Mouse (Mus musculus): ENCODE measurements around the gene Cdcp1. TPM values are rescaled to one million over a fixed set of nuclear protein-coding genes. Genes with fewer than 3 reads are reported as not detected.

Cdcp1 gene
- total and polyA plus RNA-seq, 2 experiments = 3.1 to 4.0 TPM

- no peak for TF ChIP-seq CTCF (IDR thresholded peaks at IDR 0.05; ENCODE audit: low read depth, low read length)
- no peak for TF ChIP-seq POLR2A (IDR thresholded peaks at IDR 0.05; ENCODE audit: extremely low read depth, insufficient read depth, low read length)
- Histone ChIP-seq H3K27ac (replicated peaks; ENCODE audit: insufficient read depth, low read depth, low read length) (no peak overlapping the region), H3K4me1 (ENCODE audit: control insufficient read depth, insufficient read depth, low read length) (peaks cover 5% of the 10 kb centered on the region), H3K9ac (ENCODE audit: low read depth, low read length) (no peak overlapping the region), H3K36me3 (ENCODE audit: control insufficient read depth, insufficient read depth, low read length) (peaks cover 45% of the 10 kb centered on the region), H3K27me3 (ENCODE audit: control insufficient read depth, insufficient read depth, low read length) (no peaks in the 10 kb centered on the region), H3K79me2 (ENCODE audit: control insufficient read depth, insufficient read depth, low read length) (no peaks in the 10 kb centered on the region), H3K4me3 (ENCODE audit: insufficient read depth, low read depth, low read length) (no peak overlapping the region)
- 93% methylated on average over 6 of the region's 6 CpGs for WGBS
- no peak for DNase-seq (ENCODE audit: extremely low read depth, low read depth, low spot score)
These were observed 88.2 kb downstream of the Cdcp1 start for GRCm38 (mm10) chr9:123127663-123128062.

- Histone ChIP-seq H3K4me3 (ENCODE audit: insufficient read depth, low read depth, low read length) (no peak overlapping the region), H3K36me3 (ENCODE audit: control insufficient read depth, insufficient read depth, low read length) (peaks cover 38% of the 10 kb centered on the region), H3K9ac (ENCODE audit: low read depth, low read length) (no peak overlapping the region), H3K27ac (replicated peaks; ENCODE audit: insufficient read depth, low read depth, low read length) (peak overlapping the region; percentile 47; the same call in 1 of the 2 replicates), H3K4me1 (ENCODE audit: control insufficient read depth, insufficient read depth, low read length) (peaks cover 5% of the 10 kb centered on the region), H3K27me3 (ENCODE audit: control insufficient read depth, insufficient read depth, low read length) (no peaks in the 10 kb centered on the region), H3K79me2 (ENCODE audit: control insufficient read depth, insufficient read depth, low read length) (no peaks in the 10 kb centered on the region)
- no peak for TF ChIP-seq CTCF (IDR thresholded peaks at IDR 0.05; ENCODE audit: low read depth, low read length)
- TF ChIP-seq POLR2A (IDR thresholded peaks at IDR 0.05; ENCODE audit: extremely low read depth, insufficient read depth, low read length) = no peak
- peak; percentile 24 for DNase-seq (ENCODE audit: extremely low read depth, low read depth, low spot score)
- WGBS = 86% methylated on average over 2 of the region's 2 CpGs
These were observed 91.3 kb downstream of the Cdcp1 start for GRCm38 (mm10) chr9:123124413-123124981.

GRCm38 (mm10) chr9:123123571-123124412, 92.0 kb downstream of the Cdcp1 start:
- 83% methylated on average over 6 of the region's 6 CpGs for WGBS
- peak; percentile 89 for DNase-seq (ENCODE audit: extremely low read depth, low read depth, low spot score)
- peaks cover 5% of the 10 kb centered on the region for H3K4me1 ChIP-seq (ENCODE audit: control insufficient read depth, insufficient read depth, low read length)
- H3K27ac ChIP-seq (replicated peaks; ENCODE audit: insufficient read depth, low read depth, low read length) = peak overlapping the region; percentile 47
- no peaks in the 10 kb centered on the region for H3K79me2 ChIP-seq (ENCODE audit: control insufficient read depth, insufficient read depth, low read length)
- H3K9ac ChIP-seq (ENCODE audit: low read depth, low read length) = no peak overlapping the region
- H3K4me3 ChIP-seq (ENCODE audit: insufficient read depth, low read depth, low read length) = no peak overlapping the region
- no peaks in the 10 kb centered on the region for H3K27me3 ChIP-seq (ENCODE audit: control insufficient read depth, insufficient read depth, low read length)
- H3K36me3 ChIP-seq (ENCODE audit: control insufficient read depth, insufficient read depth, low read length) = peaks cover 40% of the 10 kb centered on the region
- peak; percentile 71 for TF ChIP-seq CTCF (IDR thresholded peaks at IDR 0.05; ENCODE audit: low read depth, low read length)
- no peak for TF ChIP-seq POLR2A (IDR thresholded peaks at IDR 0.05; ENCODE audit: extremely low read depth, insufficient read depth, low read length)

GRCm38 (mm10) chr9:123123017-123123416, 92.8 kb downstream of the Cdcp1 start:
- Histone ChIP-seq H3K4me1 (ENCODE audit: control insufficient read depth, insufficient read depth, low read length) (peaks cover 5% of the 10 kb centered on the region), H3K4me3 (ENCODE audit: insufficient read depth, low read depth, low read length) (no peak overlapping the region), H3K36me3 (ENCODE audit: control insufficient read depth, insufficient read depth, low read length) (peaks cover 36% of the 10 kb centered on the region), H3K27ac (replicated peaks; ENCODE audit: insufficient read depth, low read depth, low read length) (no peak overlapping the region), H3K79me2 (ENCODE audit: control insufficient read depth, insufficient read depth, low read length) (no peaks in the 10 kb centered on the region), H3K27me3 (ENCODE audit: control insufficient read depth, insufficient read depth, low read length) (no peaks in the 10 kb centered on the region), H3K9ac (ENCODE audit: low read depth, low read length) (no peak overlapping the region)
- no peak for TF ChIP-seq CTCF (IDR thresholded peaks at IDR 0.05; ENCODE audit: low read depth, low read length)
- no peak for TF ChIP-seq POLR2A (IDR thresholded peaks at IDR 0.05; ENCODE audit: extremely low read depth, insufficient read depth, low read length)
- WGBS = 89% methylated on average over 3 of the region's 3 CpGs
- DNase-seq (ENCODE audit: extremely low read depth, low read depth, low spot score) = no peak

Other genes with a start within 250 kb of the Cdcp1 start
- gene Tmem42, start 194.7 kb downstream of the Cdcp1 start, total RNA-seq (2014; rRNA removed) = 7.7 and 9.7 TPM in 2 replicates
- gene Tmem42, start 194.7 kb downstream of the Cdcp1 start, polyA plus RNA-seq (2012; rRNA removed) = 13.3 and 16.0 TPM in 2 replicates
- gene Tgm4, start 181.3 kb downstream of the Cdcp1 start, total RNA-seq (2014; rRNA removed) = not detected in 2 replicates
- not detected in 2 replicates for gene Tgm4, start 181.3 kb downstream of the Cdcp1 start, polyA plus RNA-seq (2012; rRNA removed)
- gene Zdhhc3, start 102.8 kb downstream of the Cdcp1 start, total RNA-seq (2014; rRNA removed) = 12.6 and 14.5 TPM in 2 replicates
- 45.1 and 55.7 TPM in 2 replicates for gene Zdhhc3, start 102.8 kb downstream of the Cdcp1 start, polyA plus RNA-seq (2012; rRNA removed)
- gene Exosc7, start 102.8 kb downstream of the Cdcp1 start, total RNA-seq (2014; rRNA removed) = 37.7 and 44.4 TPM in 2 replicates
- 23.2 and 25.3 TPM in 2 replicates for gene Exosc7, start 102.8 kb downstream of the Cdcp1 start, polyA plus RNA-seq (2012; rRNA removed)
- 0.65 and 1.0 TPM in 2 replicates for gene Clec3b, start 65.1 kb downstream of the Cdcp1 start, total RNA-seq (2014; rRNA removed)
- 0.29 and 0.73 TPM in 2 replicates for gene Clec3b, start 65.1 kb downstream of the Cdcp1 start, polyA plus RNA-seq (2012; rRNA removed)
- gene Tmem158, start 44.7 kb upstream of the Cdcp1 start, total RNA-seq (2014; rRNA removed) = 0.09 and 0.40 TPM in 2 replicates
- gene Tmem158, start 44.7 kb upstream of the Cdcp1 start, polyA plus RNA-seq (2012; rRNA removed) = 0.76 and 0.83 TPM in 2 replicates
- 22.8 and 24.1 TPM in 2 replicates for gene Lars2, start 150.9 kb upstream of the Cdcp1 start, total RNA-seq (2014; rRNA removed)
- gene Lars2, start 150.9 kb upstream of the Cdcp1 start, polyA plus RNA-seq (2012; rRNA removed) = 482 and 827 TPM in 2 replicates

Measured in liver, adult 2 months (tissue).